Mouse (Mus musculus): ENCODE measurements around the gene Krtap8-1.

The Krtap8-1 gene

GRCm38 (mm10) chr16:89487852-89488251 lies at the start of gene Krtap8-1:
Gene Krtap8-1 (minus strand): TSS chr16:89487952.
- no peak for DNase-seq (ENCODE audit: low spot score in 2 of 2)

- DNase-seq (ENCODE audit: low spot score in 2 of 2): no peak
Measured at GRCm38 (mm10) chr16:89537349-89537748, 49.6 kb upstream of the Krtap8-1 start.

GRCm38 (mm10) chr16:89530547-89530946 lies 42.8 kb upstream of the Krtap8-1 start:
- no peak for DNase-seq (ENCODE audit: low spot score in 2 of 2)

- DNase-seq (ENCODE audit: low spot score in 2 of 2): no peak
Measured at GRCm38 (mm10) chr16:89529846-89530245, 42.1 kb upstream of the Krtap8-1 start.

- DNase-seq (ENCODE audit: low spot score in 2 of 2): no peak
Measured at GRCm38 (mm10) chr16:89528380-89528779, 40.6 kb upstream of the Krtap8-1 start.

GRCm38 (mm10) chr16:89520996-89521395 lies 33.2 kb upstream of the Krtap8-1 start:
- DNase-seq (ENCODE audit: low spot score in 2 of 2): no peak

GRCm38 (mm10) chr16:89520555-89520954 lies 32.8 kb upstream of the Krtap8-1 start:
- DNase-seq (ENCODE audit: low spot score in 2 of 2): no peak

- DNase-seq (ENCODE audit: low spot score in 2 of 2): no peak
Measured at GRCm38 (mm10) chr16:89520091-89520490, 32.3 kb upstream of the Krtap8-1 start.

- no peak for DNase-seq (ENCODE audit: low spot score in 2 of 2)
Measured at GRCm38 (mm10) chr16:89517635-89518034, 29.9 kb upstream of the Krtap8-1 start.

GRCm38 (mm10) chr16:89513431-89513830 lies 25.7 kb upstream of the Krtap8-1 start:
- DNase-seq (ENCODE audit: low spot score in 2 of 2): no peak

- no peak for DNase-seq (ENCODE audit: low spot score in 2 of 2)
Measured at GRCm38 (mm10) chr16:89508223-89508622, 20.5 kb upstream of the Krtap8-1 start, which contains the start of gene Krtap7-1. Gene Krtap7-1 (minus strand): TSS chr16:89508323.

GRCm38 (mm10) chr16:89503571-89503970 lies 15.8 kb upstream of the Krtap8-1 start:
- DNase-seq (ENCODE audit: low spot score in 2 of 2): no peak

GRCm38 (mm10) chr16:89501870-89502269 lies 14.1 kb upstream of the Krtap8-1 start:
- no peak for DNase-seq (ENCODE audit: low spot score in 2 of 2)

- no peak for DNase-seq (ENCODE audit: low spot score in 2 of 2)
Measured at GRCm38 (mm10) chr16:89497002-89497401, 9.2 kb upstream of the Krtap8-1 start.

GRCm38 (mm10) chr16:89495394-89496153 lies 7.8 kb upstream of the Krtap8-1 start:
- no peak for DNase-seq (ENCODE audit: low spot score in 2 of 2)

- DNase-seq (ENCODE audit: low spot score in 2 of 2): no peak
Measured at GRCm38 (mm10) chr16:89477679-89478314, 10.0 kb downstream of the Krtap8-1 start.

- DNase-seq (ENCODE audit: low spot score in 2 of 2): no peak
Measured at GRCm38 (mm10) chr16:89461189-89461588, 26.6 kb downstream of the Krtap8-1 start.
